Mouse (Mus musculus) heart, postnatal 0 days (tissue): ENCODE data around the gene Vmn1r218.

Experiments
- CTCF ChIP-seq: IDR thresholded peaks from 2 replicates; pipeline ENCODE4 v1.5.1; 2016; ENCODE audit warnings: antibody characterized with exemption, control low read depth, low read depth
- EP300 ChIP-seq: IDR thresholded peaks from 2 replicates; pipeline ENCODE4 v1.6.1; 2016; ENCODE audit warnings: antibody characterized with exemption, low read depth

GRCm38 (mm10) chr13:23157848-23158247 lies 24.9 kb downstream of the Vmn1r218 start:
- no peak for TF ChIP-seq CTCF
- TF ChIP-seq EP300 = no peak
